Mouse (Mus musculus) cerebellum, adult 18-20 months (tissue): ENCODE data around the gene Magohb.
A peak's percentile ranks its signal among the peaks of the same experiment; 100 is the strongest.
"Not testable (repeated sequence)": the region's sequence is repeated elsewhere in the genome, so short reads cannot be mapped to it uniquely, and the experiment has no call there.

Experiments used
- DNase-seq, 2 experiments: peaks; one replicate each; pipeline ENCODE4 v3.0.0; 2021

Gene Magohb

GRCm38 (mm10) chr6:131292991-131293788 lies at the start of gene Magohb:
TSS of gene Magohb (minus strand) at chr6:131293244.
- DNase-seq, result peak; percentile 78 to 91

- no peak for DNase-seq
Measured at GRCm38 (mm10) chr6:131340082-131340481, 47.0 kb upstream of the Magohb start.

- DNase-seq, result no peak
Measured at GRCm38 (mm10) chr6:131339309-131339708, 46.3 kb upstream of the Magohb start.

DNA sequence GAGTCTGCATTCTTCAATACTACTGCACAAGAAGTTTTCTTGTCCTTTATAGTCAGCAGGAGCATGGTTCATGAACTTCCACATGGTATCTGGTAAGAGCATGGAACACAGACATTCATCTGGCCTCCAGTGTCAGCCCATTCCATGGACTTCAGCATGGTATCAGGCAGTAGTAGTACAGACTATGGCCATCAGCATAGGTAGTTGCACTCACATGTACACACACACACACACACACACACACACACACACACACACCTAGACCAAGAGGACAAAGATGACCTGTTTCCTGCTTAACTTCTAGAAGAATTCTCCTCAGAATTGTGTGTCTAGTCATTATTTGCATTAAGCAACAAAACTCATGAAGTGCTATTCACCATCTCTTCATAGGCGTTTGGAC lies 45.7 kb upstream of the Magohb start:
- DNase-seq, result no peak

DNA sequence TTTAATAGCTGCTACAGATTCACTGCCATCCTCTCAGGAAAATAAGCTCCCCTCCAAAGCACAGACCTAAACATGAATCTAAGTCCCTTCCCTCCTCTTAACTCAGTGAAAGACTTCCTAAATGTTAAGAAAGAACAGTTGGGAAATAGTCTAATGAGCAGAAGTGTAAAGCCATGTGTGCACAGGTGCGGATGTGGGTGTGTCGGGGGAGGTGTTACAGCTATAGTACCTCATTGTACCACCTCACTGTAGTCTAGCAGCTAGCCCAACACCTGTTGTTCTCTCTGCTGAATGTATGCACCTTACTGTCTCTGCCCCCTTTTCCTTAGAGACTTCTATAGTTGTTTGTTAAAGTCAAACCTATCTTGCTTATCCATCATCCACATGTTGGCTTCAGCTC lies 34.0 kb upstream of the Magohb start:
- DNase-seq, result no peak

GRCm38 (mm10) chr6:131321854-131322639 lies 29.0 kb upstream of the Magohb start:
- DNase-seq, result no peak

DNA sequence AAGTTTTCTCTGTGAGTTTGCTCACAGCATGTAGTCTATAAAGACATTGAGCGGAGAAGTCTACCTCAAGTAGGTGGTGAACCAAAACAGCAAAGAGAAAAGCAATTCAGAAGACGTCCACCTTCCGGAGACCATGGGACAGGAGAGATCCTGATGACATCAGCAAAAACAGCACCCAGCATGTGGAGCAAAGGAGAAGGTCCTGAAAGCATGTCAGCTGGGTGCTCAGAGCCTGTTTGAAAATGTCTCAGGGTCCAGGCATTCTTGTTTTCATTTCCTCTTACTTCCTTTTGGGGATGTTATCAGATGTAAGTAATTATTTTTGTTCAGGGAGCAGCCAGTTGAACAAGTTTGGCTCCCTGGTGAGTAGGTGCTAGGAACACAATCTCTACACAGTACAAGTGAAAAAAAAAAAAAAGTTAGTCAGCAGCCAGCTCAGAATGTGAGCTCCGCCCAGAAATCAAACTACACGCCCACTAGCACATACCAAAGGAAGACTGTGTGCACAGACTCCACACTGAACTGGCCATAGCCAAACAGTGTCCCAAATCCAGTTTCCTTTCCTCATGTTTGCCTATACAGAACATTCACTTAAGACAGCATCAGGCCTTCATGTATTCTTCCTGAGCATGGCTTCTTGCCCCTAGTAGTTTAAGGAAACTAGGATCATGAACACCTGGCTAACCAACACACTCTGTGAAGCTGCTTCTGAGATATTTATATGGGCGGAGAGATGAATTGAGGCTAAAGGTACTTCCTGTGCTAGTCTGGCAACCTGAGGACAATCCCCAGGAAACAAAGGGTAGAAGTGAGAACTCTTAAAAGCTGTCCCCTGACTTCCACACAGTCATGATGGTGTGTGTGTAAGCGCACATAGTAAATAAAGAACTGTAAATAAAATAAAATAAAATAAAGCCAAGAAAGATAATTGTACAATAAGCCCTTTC lies 23.4 kb upstream of the Magohb start:
- no peak for DNase-seq

DNA sequence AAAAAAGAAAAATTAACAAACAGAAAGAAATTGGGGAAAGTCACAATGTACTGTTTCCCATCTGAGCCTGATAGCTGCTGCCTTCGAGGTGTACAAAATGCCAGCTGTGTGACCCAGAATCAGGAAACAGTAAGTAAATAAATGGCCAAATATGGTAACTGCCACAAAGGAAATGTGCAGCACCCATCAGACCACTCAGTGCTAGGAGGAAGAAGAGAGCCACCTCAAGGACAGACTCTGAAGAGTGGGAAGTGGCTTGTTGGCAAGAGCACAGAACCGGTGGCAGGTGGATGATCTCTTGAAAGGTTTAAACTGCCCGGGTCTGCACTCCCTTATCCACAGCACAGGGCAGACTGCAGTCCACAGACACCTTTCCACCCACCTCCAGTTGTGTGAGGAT lies 15.0 kb upstream of the Magohb start:
- no peak for DNase-seq

DNA sequence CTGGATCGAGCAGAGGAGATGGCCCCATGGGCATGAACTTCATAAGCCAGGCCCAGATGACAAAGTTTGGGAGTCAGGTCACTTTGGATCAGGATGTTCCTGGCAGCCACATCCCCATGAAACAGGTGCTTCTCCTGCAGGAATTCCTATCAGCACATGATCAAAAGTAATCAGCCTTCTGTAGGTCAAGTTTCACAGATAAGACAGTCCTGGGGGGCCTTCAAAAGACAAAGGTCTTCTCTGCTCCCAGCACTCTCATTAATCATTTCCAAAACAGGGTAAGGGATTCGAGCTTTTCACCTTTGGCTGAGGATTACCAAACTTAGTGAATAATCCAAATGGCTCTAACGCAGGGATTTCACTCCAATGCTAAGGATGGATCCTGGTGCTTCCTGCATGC lies 11.7 kb upstream of the Magohb start:
- no peak for DNase-seq

DNA sequence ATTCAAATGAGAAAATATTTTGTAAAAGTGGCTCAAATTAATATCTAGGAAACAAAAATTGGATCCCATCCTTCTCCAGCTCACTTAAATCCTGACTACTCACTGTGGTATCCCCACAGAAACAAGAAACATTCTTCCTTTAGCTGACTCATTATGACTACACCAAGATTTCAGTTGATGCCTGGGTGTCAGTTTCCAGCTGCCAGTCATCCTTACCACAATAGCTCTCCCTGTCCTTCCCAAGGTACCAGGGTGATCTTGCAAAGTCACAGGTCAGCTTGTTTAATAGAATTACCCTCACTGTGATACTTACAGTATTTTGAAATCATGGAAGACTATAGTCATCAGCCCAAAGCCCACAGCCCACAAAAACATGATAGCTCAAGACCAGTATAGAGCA lies 5.5 kb upstream of the Magohb start:
- DNase-seq, result no peak

DNA sequence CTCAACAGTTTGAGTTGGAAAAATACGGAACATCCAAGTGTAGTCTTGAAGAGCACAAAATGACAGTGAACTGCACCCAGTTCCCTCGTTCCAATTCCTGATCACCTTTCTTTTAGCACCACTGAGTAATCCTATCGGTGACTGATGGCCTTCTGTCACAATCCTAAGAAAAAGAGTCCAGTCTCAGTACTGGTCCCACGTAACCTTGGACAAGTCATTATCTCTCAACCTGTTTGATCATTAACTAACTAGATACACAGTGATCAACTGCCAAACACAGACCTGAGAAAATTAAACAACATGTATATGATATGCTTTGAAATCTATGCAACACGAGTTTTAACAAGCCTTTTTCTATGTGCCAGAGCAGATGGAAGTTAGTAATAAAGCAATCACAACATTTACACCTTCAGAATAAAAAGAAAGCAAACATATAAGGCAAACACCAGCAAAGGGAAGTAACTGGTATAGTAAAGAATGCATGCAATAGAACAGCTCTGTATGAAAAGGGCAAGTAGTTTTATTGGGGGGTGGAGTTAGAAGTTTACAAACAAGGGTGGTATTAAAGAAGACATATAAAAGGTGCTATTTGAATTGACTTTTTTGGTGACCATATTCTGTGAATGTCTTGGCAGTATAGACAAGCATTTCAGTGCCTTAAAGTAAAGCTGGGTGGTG lies 1.5 kb upstream of the Magohb start:
- no peak for DNase-seq

- no peak for DNase-seq
Measured at GRCm38 (mm10) chr6:131293916-131294315, 872 bp upstream of the Magohb start.

DNA sequence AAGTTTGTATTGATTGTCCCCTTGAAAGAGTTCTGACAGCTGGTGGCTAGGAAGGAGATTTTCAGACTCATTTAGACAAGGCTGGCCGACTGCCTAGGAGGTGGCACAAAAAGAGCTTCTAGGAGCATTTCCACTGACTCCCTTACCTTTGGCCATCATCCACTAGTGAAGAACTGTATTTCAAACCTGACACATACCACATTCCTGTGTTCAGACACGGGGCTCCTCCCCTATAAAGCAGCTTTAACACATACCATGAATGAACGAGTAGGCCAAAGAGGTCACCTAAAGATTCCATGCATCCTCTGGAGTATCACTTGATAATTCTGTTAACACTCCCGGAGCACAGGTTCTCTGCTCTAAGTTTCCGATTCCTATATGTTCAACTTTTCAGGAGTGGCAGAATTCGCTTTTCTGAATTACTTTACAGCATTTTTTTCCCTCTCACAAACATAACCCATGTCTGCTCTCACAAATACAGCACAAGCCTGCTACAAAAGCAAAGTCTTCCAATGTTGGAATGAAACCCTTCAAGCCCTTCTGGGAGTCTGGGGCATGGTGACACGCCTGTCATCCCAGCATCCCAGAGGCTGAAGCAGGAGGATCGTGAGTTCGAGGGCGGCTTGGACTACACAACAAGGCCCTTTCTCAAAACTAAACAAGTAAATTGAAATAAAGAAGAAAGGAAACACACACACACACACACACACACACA lies 611 bp downstream of the Magohb start:
- peak; percentile 18 to 21 for DNase-seq

GRCm38 (mm10) chr6:131290430-131290829 lies 2.6 kb downstream of the Magohb start:
- peak; percentile 31 to 36 for DNase-seq

DNA sequence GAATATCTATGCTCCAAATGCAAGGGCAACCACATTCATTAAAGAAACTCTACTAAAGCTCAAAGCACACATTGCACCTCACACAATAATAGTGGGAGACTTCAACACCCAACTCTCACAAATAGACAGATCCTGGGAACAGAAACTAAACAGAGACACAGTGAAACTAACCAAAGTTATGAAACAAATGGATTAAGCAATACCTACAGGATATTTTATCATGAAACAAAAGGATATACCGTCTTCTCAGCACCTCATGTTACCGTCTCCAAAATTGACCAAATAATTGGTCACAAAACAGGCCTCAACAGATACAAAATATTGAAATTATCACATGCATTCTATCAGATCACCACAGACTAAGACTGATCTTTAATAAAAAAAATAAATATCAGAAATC lies 14.9 kb downstream of the Magohb start:
- not testable (repeated sequence) for DNase-seq

DNA sequence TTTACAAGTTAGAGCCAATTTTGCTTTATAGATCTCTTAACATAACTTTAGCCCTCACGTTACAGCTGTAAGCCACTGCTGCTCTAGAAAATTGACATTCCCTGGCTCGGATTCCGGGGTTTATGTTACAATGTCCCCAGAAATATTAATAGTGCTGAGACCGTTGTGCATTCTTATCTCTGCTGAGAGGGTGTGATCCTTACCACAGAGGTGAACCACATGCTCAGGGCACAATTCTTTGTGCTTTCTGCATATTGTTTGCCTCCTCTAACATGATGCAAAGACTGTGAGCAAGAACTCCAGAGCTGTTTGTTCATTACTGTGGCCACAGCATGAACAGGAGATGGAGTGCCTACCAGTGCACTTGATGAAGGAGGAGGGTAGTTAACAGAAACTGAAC lies 16.4 kb downstream of the Magohb start:
- DNase-seq, result no peak

DNA sequence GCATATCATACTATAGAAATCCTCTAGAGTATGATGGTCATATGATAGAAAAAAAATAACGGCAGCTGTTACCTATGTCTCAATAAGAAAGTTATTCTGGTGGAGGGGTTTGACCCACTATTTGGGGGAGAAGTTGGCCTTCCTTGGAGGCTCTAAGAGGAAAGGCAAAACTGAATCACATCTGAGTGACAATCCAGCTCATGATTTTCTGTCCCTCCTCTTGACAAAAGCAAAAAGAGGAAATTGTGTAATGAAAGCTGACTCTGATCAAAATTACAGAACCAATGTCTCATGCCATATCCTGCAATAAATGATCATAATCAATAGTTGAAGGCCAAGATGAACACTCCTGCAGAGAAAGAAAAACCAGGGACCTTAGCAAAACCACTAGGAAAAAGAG lies 20.7 kb downstream of the Magohb start:
- no peak for DNase-seq

DNA sequence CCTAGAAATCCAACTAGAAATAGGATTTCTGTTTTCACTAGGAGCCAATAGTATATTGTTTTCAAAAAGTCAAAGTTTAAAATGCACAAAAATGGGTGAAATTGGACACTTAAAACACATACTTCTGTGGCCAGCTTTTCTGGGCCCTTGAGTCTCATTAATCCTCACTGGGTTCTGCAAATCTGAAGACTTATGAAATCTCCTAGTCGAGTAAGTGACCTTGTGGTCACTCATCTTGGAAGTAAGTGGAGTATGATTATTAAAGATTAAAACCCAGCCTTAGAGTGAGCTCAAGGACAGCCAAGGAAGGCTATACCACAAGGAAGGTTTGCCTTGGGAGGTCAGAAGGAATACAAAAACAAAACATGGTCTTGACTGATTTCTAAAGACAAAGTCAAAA lies 22.7 kb downstream of the Magohb start:
- no peak for DNase-seq

DNA sequence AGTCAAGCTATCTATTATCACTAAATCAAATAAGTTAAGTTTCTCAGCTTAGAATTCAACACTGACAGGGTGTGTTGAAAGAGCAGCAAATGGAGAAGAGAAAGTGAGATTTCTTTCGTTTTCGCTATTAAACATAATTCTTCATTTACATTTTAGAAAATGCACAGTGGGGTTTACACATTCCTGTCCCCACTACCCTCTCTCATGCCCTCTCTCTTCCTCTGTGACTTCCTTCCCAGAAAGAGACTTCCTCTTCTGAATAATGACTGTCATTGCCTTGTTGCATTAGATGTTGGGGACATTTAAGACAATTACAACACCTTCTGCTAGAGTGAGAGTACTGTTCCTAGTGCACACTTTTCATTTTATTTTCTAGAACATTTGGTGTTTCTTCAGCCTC lies 23.4 kb downstream of the Magohb start:
- DNase-seq, result no peak

DNA sequence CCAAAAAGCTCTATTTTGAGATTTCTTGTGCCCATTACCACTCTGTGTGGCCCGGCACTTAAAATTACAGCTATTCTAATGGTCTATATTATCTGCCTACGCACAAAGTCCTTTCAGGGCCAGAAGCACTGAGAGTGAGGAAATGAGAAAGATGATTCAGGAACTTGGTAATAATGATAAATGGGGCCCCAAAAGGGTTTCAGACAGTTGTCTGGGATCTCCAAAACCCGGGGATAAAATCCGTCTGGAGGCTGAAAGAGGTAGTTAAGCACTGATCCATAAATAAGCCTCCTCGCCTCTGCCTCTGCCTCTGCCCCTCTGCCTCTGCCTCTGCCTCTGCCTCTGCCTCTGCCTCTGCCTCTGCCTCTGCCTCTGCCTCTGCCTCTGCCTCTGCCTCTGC lies 28.9 kb downstream of the Magohb start:
- DNase-seq, result no peak

DNA sequence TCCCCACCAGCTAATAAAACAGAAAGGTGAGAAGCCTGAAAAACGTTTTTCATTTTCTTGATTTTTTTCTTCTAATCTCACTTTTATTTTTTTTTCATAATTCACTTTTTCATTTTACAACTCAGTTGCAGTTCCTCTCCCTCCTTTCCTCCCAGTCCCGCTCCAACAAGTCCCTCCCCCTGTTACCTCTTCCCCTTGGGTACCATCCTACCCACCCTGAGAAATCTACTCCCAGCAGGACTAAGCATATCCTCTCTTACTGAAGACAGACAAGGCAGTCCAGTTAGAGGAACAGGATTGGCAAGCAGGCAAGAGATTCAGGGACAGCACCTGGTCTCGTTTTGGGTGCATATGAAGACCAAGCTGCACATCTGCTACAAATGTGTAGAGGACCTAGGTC lies 30.3 kb downstream of the Magohb start:
- DNase-seq, result no peak

GRCm38 (mm10) chr6:131262009-131262408 lies 31.0 kb downstream of the Magohb start:
- no peak for DNase-seq
